Mouse (Mus musculus) midbrain, embryonic 15.5 days (tissue): Measurements from ENCODE around the gene Car5a. TPM values are rescaled to one million over a fixed set of nuclear protein-coding genes. Genes with fewer than 3 reads are reported as not detected.

Experiments
- ATAC-seq: fragments of 200-750 bp; cut with Nextera tagmentation; replicated peaks from 2 replicates; pipeline ENCODE4 v1.8.0; 2017; ENCODE audit warnings: moderate TSS enrichment
- H3K27ac ChIP-seq: fragments of 300-500 bp; sonication (generic); 2 replicates; pipeline ENCODE4 v1.5.1; 2015; ENCODE audit warnings: mild to moderate bottlenecking, inconsistent platforms
- H3K27me3 ChIP-seq: fragments of 300-500 bp; sonication (generic); replicated peaks from 2 replicates; pipeline ENCODE4 v1.6.1; 2015; ENCODE audit warnings: inconsistent platforms
- H3K36me3 ChIP-seq: fragments of 300-500 bp; sonication (generic); replicated peaks from 2 replicates; pipeline ENCODE4 v1.6.1; 2015; ENCODE audit warnings: inconsistent platforms
- H3K4me1 ChIP-seq: fragments of 300-500 bp; sonication (generic); 2 replicates; pipeline ENCODE4 v1.6.1; 2015; ENCODE audit warnings: inconsistent platforms
- H3K4me2 ChIP-seq: fragments of 300-500 bp; sonication (generic); 2 replicates; pipeline ENCODE4 v1.6.1; 2015; ENCODE audit warnings: inconsistent platforms, mild to moderate bottlenecking, moderate library complexity
- H3K4me3 ChIP-seq: fragments of 300-500 bp; sonication (generic); 2 replicates; pipeline ENCODE4 v1.5.1; 2015; ENCODE audit warnings: mild to moderate bottlenecking, inconsistent platforms
- H3K9ac ChIP-seq: fragments of 300-500 bp; sonication (generic); 2 replicates; pipeline ENCODE4 v1.6.1; 2015; ENCODE audit warnings: mild to moderate bottlenecking, inconsistent platforms
- H3K9me3 ChIP-seq: fragments of 300-500 bp; sonication (generic); 2 replicates; pipeline ENCODE4 v1.6.1; 2016; ENCODE audit warnings: inconsistent platforms
- WGBS: fragments of 180-500 bp; shearing (Covaris S2); methylation state at CpG from one replicate; pipeline ENCODE4 v1.1.7; 2015; ENCODE audit warnings: mixed read lengths; 5-methylcytosine and 5-hydroxymethylcytosine counted together
- polyA plus RNA-seq: library from polyadenylated mRNA; unstranded; fragments of >200 nt; fragmentation: Nextera tagmentation; extraction: Ambion mirVana; gene quantifications from 2 replicates; pipeline ENCODE4 v1.2.1, GENCODE M21; 2015

Gene Car5a
- polyA plus RNA-seq, 1 experiment from 2014 or later = 0.41 TPM

DNA sequence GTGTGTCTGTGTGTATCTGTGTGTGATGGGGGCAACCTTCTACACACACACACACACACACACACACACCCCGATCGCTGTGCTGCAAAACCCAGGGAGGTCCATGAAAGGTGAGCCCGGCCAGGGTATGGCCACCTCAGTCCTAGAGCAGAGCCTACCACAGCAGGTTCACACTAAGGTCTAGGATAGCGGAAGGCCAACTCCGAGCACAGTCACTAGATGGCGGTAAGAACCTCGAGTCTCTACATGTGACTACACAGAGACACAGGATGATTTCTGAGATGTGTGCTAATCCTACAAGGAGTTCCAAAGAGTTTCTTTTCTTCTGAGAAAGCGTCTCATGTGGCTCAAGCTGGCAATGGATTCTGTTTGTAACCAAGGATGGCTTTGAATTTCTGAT, 17.4 kb downstream of the Car5a start:
- H3K36me3 ChIP-seq = no peaks in the 10 kb centered on the region
- no peak overlapping the region for H3K4me2 ChIP-seq
- ATAC-seq = no peak
- 49% methylated on average over 8 of the region's 8 CpGs for WGBS
- H3K9ac ChIP-seq = no peak overlapping the region
- no peaks in the 10 kb centered on the region for H3K27me3 ChIP-seq
- H3K27ac ChIP-seq = no peak overlapping the region
- no peaks in the 10 kb centered on the region for H3K9me3 ChIP-seq
- no peak overlapping the region for H3K4me3 ChIP-seq
- H3K4me1 ChIP-seq = 0 out of 2 replicates have a peak, but pooled peaks cover 3% of the 10 kb centered on the region

DNA sequence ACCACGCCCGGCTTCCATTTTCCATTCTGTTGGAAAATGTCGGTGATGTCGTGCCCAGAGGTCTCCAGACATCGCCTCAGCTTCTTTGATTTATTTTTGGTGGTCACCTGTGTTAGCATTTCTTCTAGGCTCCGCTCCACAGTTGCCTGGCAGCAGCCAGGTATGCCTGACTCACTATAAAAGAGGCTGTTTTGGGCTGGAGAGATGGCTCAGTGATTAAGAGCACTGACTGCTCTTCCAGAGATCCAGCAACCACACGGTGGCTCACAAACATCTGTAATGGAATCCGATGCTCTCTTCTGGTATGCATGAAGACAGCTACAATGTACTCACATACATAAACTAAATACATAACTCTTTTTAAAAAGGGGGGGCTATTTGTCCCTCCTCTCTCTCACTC, 18.4 kb downstream of the Car5a start:
- Histone ChIP-seq H3K9ac (no peak overlapping the region), H3K4me2 (no peak overlapping the region), H3K4me3 (no peak overlapping the region), H3K4me1 (no peaks in the 10 kb centered on the region), H3K9me3 (no peaks in the 10 kb centered on the region), H3K36me3 (no peaks in the 10 kb centered on the region), H3K27me3 (no peaks in the 10 kb centered on the region), H3K27ac (no peak overlapping the region)
- no peak for ATAC-seq
- WGBS = 65% methylated on average over 8 of the region's 8 CpGs

DNA sequence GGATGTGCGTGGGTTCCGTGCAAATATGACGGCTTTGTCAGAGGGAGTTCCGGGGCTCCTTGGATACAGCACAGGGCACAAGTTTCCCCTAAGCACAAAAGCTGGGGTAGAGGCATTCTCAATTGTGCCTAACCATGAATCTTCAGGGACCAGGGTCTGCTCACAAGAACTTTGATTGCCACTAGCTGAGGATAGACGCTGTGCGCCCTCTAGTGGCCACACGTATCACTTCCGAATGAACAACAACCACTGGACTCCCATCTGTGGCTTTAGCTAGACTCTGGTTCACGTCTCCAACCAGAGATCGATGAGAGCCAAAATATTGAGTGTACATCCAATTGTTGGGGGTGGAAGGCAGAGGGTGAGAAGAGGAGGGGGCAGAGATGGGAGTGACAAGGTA, 19.1 kb downstream of the Car5a start:
- Histone ChIP-seq H3K27me3 (no peaks in the 10 kb centered on the region), H3K27ac (no peak overlapping the region), H3K4me3 (no peak overlapping the region), H3K4me1 (no peaks in the 10 kb centered on the region), H3K9me3 (no peaks in the 10 kb centered on the region), H3K36me3 (no peaks in the 10 kb centered on the region), H3K4me2 (no peak overlapping the region), H3K9ac (no peak overlapping the region)
- 32% methylated on average over 10 of the region's 10 CpGs for WGBS
- ATAC-seq = no peak

DNA sequence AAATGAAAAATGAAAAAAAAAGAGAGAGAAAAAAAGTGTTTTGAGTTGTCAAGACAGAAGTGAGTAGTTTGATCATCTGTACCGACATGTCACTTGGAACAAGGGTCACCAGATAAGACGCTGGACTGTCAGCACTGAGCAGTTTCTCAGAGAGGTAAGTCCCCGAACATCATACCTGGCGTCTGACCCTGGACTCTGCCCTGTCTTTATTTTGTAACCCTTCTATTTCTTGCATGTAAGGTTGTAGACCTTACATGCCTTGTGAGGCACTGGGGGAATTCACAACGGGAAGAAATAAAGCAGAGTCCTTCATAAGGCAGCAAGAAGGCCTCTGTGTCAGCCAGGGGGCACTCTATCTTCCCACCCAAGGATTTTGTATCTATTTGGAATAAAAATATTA, 20.0 kb downstream of the Car5a start:
- ATAC-seq = no peak
- H3K9me3 ChIP-seq = no peaks in the 10 kb centered on the region
- H3K4me1 ChIP-seq = no peaks in the 10 kb centered on the region
- H3K27me3 ChIP-seq = no peaks in the 10 kb centered on the region
- 82% methylated on average over 5 of the region's 5 CpGs for WGBS
- no peak overlapping the region for H3K4me2 ChIP-seq
- H3K9ac ChIP-seq = no peak overlapping the region
- no peak overlapping the region for H3K4me3 ChIP-seq
- no peak overlapping the region for H3K27ac ChIP-seq
- no peaks in the 10 kb centered on the region for H3K36me3 ChIP-seq

- Histone ChIP-seq H3K4me3 (no peak overlapping the region), H3K27ac (no peak overlapping the region), H3K9me3 (no peaks in the 10 kb centered on the region), H3K4me1 (no peaks in the 10 kb centered on the region), H3K4me2 (no peak overlapping the region), H3K9ac (no peak overlapping the region), H3K36me3 (no peaks in the 10 kb centered on the region), H3K27me3 (no peaks in the 10 kb centered on the region)
- ATAC-seq = no peak
- WGBS = 70% methylated on average over 8 of the region's 8 CpGs
Measured at GRCm38 (mm10) chr8:121922101-121922500, 22.6 kb downstream of the Car5a start.

DNA sequence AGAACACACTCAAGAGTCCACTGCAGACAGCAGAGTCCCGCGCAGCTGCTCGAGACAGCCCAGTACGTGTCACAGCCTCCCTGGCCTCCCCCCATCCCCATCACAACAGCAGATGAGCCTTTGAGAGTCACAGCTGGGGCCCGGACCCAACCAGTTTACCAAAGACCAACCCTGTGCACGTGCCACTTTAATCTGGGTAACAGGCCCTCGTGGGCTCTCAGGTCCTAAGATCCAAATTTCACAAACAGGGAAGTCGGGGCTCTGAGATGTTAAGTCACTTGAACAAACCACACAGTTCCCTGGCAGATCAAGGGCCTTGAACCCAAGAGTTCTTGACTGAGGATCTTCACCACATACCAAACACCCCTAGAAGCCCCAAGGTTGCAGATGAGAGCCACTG, 23.1 kb downstream of the Car5a start:
- no peak overlapping the region for H3K27ac ChIP-seq

GRCm38 (mm10) chr8:121919731-121920130, 25.0 kb downstream of the Car5a start:
- ATAC-seq = no peak
- H3K9me3 ChIP-seq = no peaks in the 10 kb centered on the region
- H3K36me3 ChIP-seq = no peaks in the 10 kb centered on the region
- WGBS = 42% methylated on average over 3 of the region's 3 CpGs
- no peaks in the 10 kb centered on the region for H3K4me1 ChIP-seq
- H3K9ac ChIP-seq = no peak overlapping the region
- H3K27me3 ChIP-seq = no peaks in the 10 kb centered on the region
- H3K4me3 ChIP-seq = no peak overlapping the region
- H3K4me2 ChIP-seq = no peak overlapping the region
- H3K27ac ChIP-seq = no peak overlapping the region

More for the DNA sequence above, 23.1 kb downstream of the Car5a start:
- no peak for ATAC-seq
- Histone ChIP-seq H3K4me3 (no peak overlapping the region), H3K4me2 (no peak overlapping the region), H3K9ac (no peak overlapping the region), H3K36me3 (no peaks in the 10 kb centered on the region), H3K27me3 (no peaks in the 10 kb centered on the region), H3K9me3 (no peaks in the 10 kb centered on the region), H3K4me1 (no peaks in the 10 kb centered on the region)
- WGBS = 77% methylated on average over 8 of the region's 8 CpGs

GRCm38 (mm10) chr8:121919158-121919557, 25.5 kb downstream of the Car5a start:
- no peak overlapping the region for H3K9ac ChIP-seq
- H3K36me3 ChIP-seq = no peaks in the 10 kb centered on the region
- H3K27me3 ChIP-seq = no peaks in the 10 kb centered on the region
- no peak overlapping the region for H3K4me2 ChIP-seq
- no peaks in the 10 kb centered on the region for H3K4me1 ChIP-seq
- H3K4me3 ChIP-seq = no peak overlapping the region
- WGBS = 75% methylated on average over 4 of the region's 4 CpGs
- H3K9me3 ChIP-seq = no peaks in the 10 kb centered on the region
- no peak for ATAC-seq
- H3K27ac ChIP-seq = no peak overlapping the region

- Histone ChIP-seq H3K9me3 (no peaks in the 10 kb centered on the region), H3K9ac (no peak overlapping the region), H3K4me2 (no peak overlapping the region), H3K4me1 (no peaks in the 10 kb centered on the region), H3K4me3 (no peak overlapping the region), H3K27ac (no peak overlapping the region), H3K27me3 (peaks cover 6% of the 10 kb centered on the region; the same call in 1 of the 2 replicates), H3K36me3 (no peaks in the 10 kb centered on the region)
- 71% methylated on average over 8 of the region's 8 CpGs for WGBS
- no peak for ATAC-seq
Measured at GRCm38 (mm10) chr8:121913378-121913777, 31.3 kb downstream of the Car5a start.

DNA sequence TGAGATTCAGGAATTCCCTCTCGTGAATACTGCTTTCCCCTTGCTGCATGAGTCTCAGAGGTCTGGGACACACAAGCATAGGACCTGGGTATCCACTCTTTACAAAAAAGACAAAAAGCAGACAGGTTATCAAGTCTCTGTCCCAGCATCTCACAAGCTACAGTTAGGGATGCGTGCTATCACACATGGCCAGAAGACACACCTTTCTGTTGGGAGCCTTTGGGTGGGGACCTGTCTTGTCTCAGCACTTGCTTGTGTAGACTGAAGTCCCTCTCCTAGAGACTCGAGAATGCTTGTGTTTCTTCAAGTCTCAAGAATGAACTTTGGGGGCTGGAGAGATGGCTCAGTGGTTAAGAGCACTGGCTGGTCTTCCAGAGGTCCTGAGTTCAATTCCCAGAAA, 31.9 kb downstream of the Car5a start:
- peaks cover 7% of the 10 kb centered on the region; the same call in 1 of the 2 replicates for H3K27me3 ChIP-seq

DNA sequence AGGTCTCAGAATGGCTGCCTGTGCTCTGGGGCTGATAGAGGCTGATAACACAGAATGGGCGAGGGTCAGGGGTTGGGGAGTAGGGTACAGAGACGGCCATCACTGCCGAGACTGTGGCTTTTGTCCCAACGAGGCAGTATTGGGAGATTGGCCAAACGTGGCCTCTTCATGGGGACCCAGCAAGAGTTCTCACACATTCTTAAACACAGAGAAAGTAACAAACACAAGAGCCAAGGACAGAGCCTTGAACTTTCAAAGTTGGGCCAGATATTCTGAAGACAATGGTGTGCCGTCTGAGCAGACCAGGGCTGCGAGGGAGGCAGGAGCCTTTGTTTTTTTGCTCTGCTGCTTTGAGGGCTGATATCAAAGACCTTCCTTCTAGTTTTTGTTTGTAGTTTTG, 32.7 kb downstream of the Car5a start:
- Histone ChIP-seq H3K4me3 (no peak overlapping the region), H3K4me1 (peaks cover 5% of the 10 kb centered on the region), H3K9ac (no peak overlapping the region), H3K9me3 (no peaks in the 10 kb centered on the region), H3K4me2 (no peak overlapping the region), H3K36me3 (no peaks in the 10 kb centered on the region), H3K27me3 (peaks cover 7% of the 10 kb centered on the region; the same call in 1 of the 2 replicates), H3K27ac (no peak overlapping the region)
- ATAC-seq = no peak
- 66% methylated on average over 7 of the region's 7 CpGs for WGBS

More for the DNA sequence above, 31.9 kb downstream of the Car5a start:
- Histone ChIP-seq H3K9me3 (no peaks in the 10 kb centered on the region), H3K9ac (no peak overlapping the region), H3K27ac (no peak overlapping the region), H3K4me2 (no peak overlapping the region), H3K36me3 (no peaks in the 10 kb centered on the region), H3K4me1 (peaks cover 3% of the 10 kb centered on the region), H3K4me3 (no peak overlapping the region)
- 74% methylated on average over 3 of the region's 3 CpGs for WGBS
- no peak for ATAC-seq

DNA sequence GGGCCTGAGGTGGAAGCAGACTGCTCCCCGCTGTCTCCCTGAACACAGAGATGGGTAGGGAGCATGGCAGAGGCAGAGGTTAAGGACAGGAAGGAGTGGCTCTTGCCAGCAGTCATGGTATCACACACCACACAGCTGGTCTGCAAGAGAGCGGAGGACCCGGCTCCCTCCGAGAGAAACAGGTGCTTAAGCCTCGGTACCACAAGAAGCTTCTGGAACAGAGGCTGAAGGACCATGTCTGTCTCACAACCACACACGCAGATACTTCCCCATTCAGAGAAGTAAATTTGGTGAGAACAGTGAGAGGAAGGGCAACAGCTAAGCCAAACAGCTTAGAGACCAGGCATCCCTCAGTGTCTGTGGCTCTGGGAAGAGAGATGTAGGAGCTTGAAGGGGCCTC, 33.3 kb downstream of the Car5a start:
- H3K27ac ChIP-seq = no peak overlapping the region
- 91% methylated on average over 6 of the region's 6 CpGs for WGBS

DNA sequence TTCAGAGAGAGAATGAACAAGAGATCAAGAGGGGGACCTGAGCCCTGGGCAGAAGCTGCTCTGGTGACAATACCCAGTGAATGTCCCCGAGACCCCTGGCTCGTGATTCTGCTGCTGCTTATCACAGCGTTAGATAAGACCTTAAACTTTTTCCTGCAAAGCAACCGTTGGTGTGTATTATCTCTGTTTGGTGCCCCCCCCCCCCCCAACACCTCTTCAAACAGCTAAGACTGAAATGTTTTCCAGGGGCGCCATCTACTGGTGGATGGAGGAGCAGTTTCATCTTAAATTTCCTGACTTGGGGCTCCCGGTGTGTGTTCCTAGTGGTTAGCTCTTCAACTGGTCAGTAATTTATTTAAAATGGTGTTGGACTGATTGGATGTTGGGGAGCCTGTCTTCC, 35.0 kb downstream of the Car5a start:
- Histone ChIP-seq H3K9me3 (no peaks in the 10 kb centered on the region), H3K4me2 (no peak overlapping the region), H3K27ac (no peak overlapping the region), H3K27me3 (peaks cover 7% of the 10 kb centered on the region; the same call in 1 of the 2 replicates), H3K4me3 (no peak overlapping the region), H3K36me3 (no peaks in the 10 kb centered on the region), H3K9ac (no peak overlapping the region), H3K4me1 (peaks cover 26% of the 10 kb centered on the region)
- ATAC-seq = no peak
- 6% methylated on average over 6 of the region's 6 CpGs for WGBS

More for the DNA sequence above, 33.3 kb downstream of the Car5a start:
- Histone ChIP-seq H3K9me3 (no peaks in the 10 kb centered on the region), H3K4me3 (no peak overlapping the region), H3K4me1 (peaks cover 9% of the 10 kb centered on the region), H3K4me2 (no peak overlapping the region), H3K27me3 (peaks cover 7% of the 10 kb centered on the region; the same call in 1 of the 2 replicates), H3K36me3 (no peaks in the 10 kb centered on the region), H3K9ac (no peak overlapping the region)
- no peak for ATAC-seq
